Mouse (Mus musculus) intestine, postnatal 0 days (tissue): Measurements from ENCODE around the gene Bcl2l15. TPM values are rescaled to one million over a fixed set of nuclear protein-coding genes. Genes with fewer than 3 reads are reported as not detected.
"Not testable (repeated sequence)": the region's sequence is repeated elsewhere in the genome, so short reads cannot be mapped to it uniquely, and the experiment has no call there.

Experiments used
- ATAC-seq: fragments of 200-750 bp; cut with Nextera tagmentation; 2 replicates; pipeline ENCODE4 v1.8.0; 2017; ENCODE audit warnings: mild to moderate bottlenecking, moderate TSS enrichment, moderate library complexity
- H3K27ac ChIP-seq: fragments of 300-500 bp; sonication (generic); 2 replicates; pipeline ENCODE4 v1.5.1; 2014; ENCODE audit warnings: mild to moderate bottlenecking, low read depth, low read length, moderate library complexity
- H3K27me3 ChIP-seq: fragments of 300-500 bp; sonication (generic); replicated peaks from 2 replicates; pipeline ENCODE4 v1.6.1; 2014; ENCODE audit warnings: low read length, mixed read lengths; ENCODE audit not compliant: control insufficient read depth, insufficient read depth
- H3K36me3 ChIP-seq: fragments of 300-500 bp; sonication (generic); 2 replicates; pipeline ENCODE4 v1.6.1; 2014; ENCODE audit warnings: mild to moderate bottlenecking, moderate library complexity; ENCODE audit not compliant: control insufficient read depth, insufficient read depth
- H3K4me1 ChIP-seq: fragments of 300-500 bp; sonication (generic); replicated peaks from 2 replicates; pipeline ENCODE4 v1.6.1; 2014; ENCODE audit warnings: antibody characterized with exemption, low read length, mixed read lengths; ENCODE audit not compliant: control insufficient read depth, insufficient read depth
- H3K4me2 ChIP-seq: fragments of 300-500 bp; sonication (generic); replicated peaks from 2 replicates; pipeline ENCODE4 v1.6.1; 2014; ENCODE audit warnings: low read depth, mild to moderate bottlenecking, moderate library complexity
- H3K4me3 ChIP-seq: fragments of 300-500 bp; sonication (generic); 2 replicates; pipeline ENCODE4 v1.5.1; 2014; ENCODE audit warnings: low read depth, low read length
- H3K9ac ChIP-seq: fragments of 300-500 bp; sonication (generic); 2 replicates; pipeline ENCODE4 v1.6.1; 2014; ENCODE audit warnings: mild to moderate bottlenecking, low read depth, low read length
- H3K9me3 ChIP-seq: fragments of 300-500 bp; sonication (generic); 2 replicates; pipeline ENCODE4 v1.6.1; 2016; ENCODE audit warnings: mixed run types; ENCODE audit not compliant: control insufficient read depth
- CTCF ChIP-seq: sonication (generic); IDR thresholded peaks from 2 replicates; pipeline ENCODE4 v1.5.1; 2016; ENCODE audit warnings: low read depth, mild to moderate bottlenecking, control low read depth, antibody characterized with exemption, moderate library complexity
- WGBS: fragments of 180-500 bp; shearing (Covaris S2); extraction: QIAGEN DNeasy Blood & Tissue Kit; methylation state at CpG from one replicate; pipeline ENCODE4 v1.1.7; 2014; 5-methylcytosine and 5-hydroxymethylcytosine counted together
- polyA plus RNA-seq: library from polyadenylated mRNA; unstranded; fragments of >200 nt; fragmentation: Nextera tagmentation; extraction: Ambion mirVana; gene quantifications from 2 replicates; pipeline ENCODE4 v1.2.1, GENCODE M21; 2015

The Bcl2l15 gene
- polyA plus RNA-seq, 1 experiment from 2014 or later: 27.1 TPM

GRCm38 (mm10) chr3:103791230-103792110 is 40.9 kb upstream of the Bcl2l15 start, which contains the start of gene Hipk1:
Gene Hipk1 (minus strand): TSS chr3:103791563.
- Histone ChIP-seq H3K9ac (peak within 1 kb of the TSS; percentile 87), H3K4me3 (peak within 1 kb of the TSS; percentile 82), H3K4me1 (peaks cover 4% of the 10 kb centered on the region), H3K27ac (peak within 1 kb of the TSS; percentile 86), H3K9me3 (no peaks in the 10 kb centered on the region), H3K27me3 (no peaks in the 10 kb centered on the region), H3K4me2 (peak within 1 kb of the TSS; percentile 76), H3K36me3 (no peaks in the 10 kb centered on the region)
- WGBS: 11% methylated on average over 42 of the region's 49 CpGs
- peak; percentile 26; the same call in 1 of the 2 replicates for TF ChIP-seq CTCF
- ATAC-seq: peak; percentile 97

GRCm38 (mm10) chr3:103792111-103792406 is 40.3 kb upstream of the Bcl2l15 start:
- Histone ChIP-seq H3K4me2 (peak overlapping the region; percentile 76; the same call in 1 of the 2 replicates), H3K27ac (0 out of 2 replicates have a peak overlapping the region, but pooled peaks have one; percentile 8)
- not testable (repeated sequence) for H3K9ac ChIP-seq, H3K4me1 ChIP-seq, ATAC-seq, H3K36me3 ChIP-seq, H3K9me3 ChIP-seq, H3K27me3 ChIP-seq, H3K4me3 ChIP-seq
- WGBS: 84% methylated on average over 5 of the region's 5 CpGs

- WGBS: 73% methylated on average over 1 of the region's 1 CpGs
- no peak for TF ChIP-seq CTCF
- Histone ChIP-seq H3K36me3 (no peaks in the 10 kb centered on the region), H3K4me3 (no peak overlapping the region), H3K4me1 (peaks cover 4% of the 10 kb centered on the region), H3K27me3 (no peaks in the 10 kb centered on the region), H3K9ac (no peak overlapping the region), H3K27ac (no peak overlapping the region), H3K9me3 (no peaks in the 10 kb centered on the region), H3K4me2 (no peak overlapping the region)
- ATAC-seq: no peak
Observed at GRCm38 (mm10) chr3:103792566-103792965, 39.8 kb upstream of the Bcl2l15 start.

- WGBS: 51% methylated on average over 2 of the region's 2 CpGs
- no peak for ATAC-seq
- H3K9me3 ChIP-seq: no peaks in the 10 kb centered on the region
Observed at GRCm38 (mm10) chr3:103796389-103796788, 36.0 kb upstream of the Bcl2l15 start.

GRCm38 (mm10) chr3:103799507-103799906 is 32.9 kb upstream of the Bcl2l15 start:
- Histone ChIP-seq H3K4me2 (no peak overlapping the region), H3K9me3 (no peaks in the 10 kb centered on the region), H3K27ac (no peak overlapping the region), H3K4me1 (0 out of 2 replicates have a peak, but pooled peaks cover 2% of the 10 kb centered on the region), H3K9ac (no peak overlapping the region), H3K36me3 (peaks cover 14% of the 10 kb centered on the region), H3K4me3 (no peak overlapping the region), H3K27me3 (no peaks in the 10 kb centered on the region)
- TF ChIP-seq CTCF: no peak
- WGBS: 63% methylated on average over 2 of the region's 2 CpGs
- no peak for ATAC-seq

More at GRCm38 (mm10) chr3:103796389-103796788, 36.0 kb upstream of the Bcl2l15 start:
- H3K4me3 ChIP-seq: no peak overlapping the region
- H3K36me3 ChIP-seq: no peaks in the 10 kb centered on the region
- peaks cover 4% of the 10 kb centered on the region; the same call in 1 of the 2 replicates for H3K4me1 ChIP-seq
- H3K27me3 ChIP-seq: no peaks in the 10 kb centered on the region
- H3K9ac ChIP-seq: no peak overlapping the region
- H3K27ac ChIP-seq: no peak overlapping the region
- no peak for TF ChIP-seq CTCF
- H3K4me2 ChIP-seq: no peak overlapping the region

GRCm38 (mm10) chr3:103801631-103802531 is 30.5 kb upstream of the Bcl2l15 start:
- Histone ChIP-seq H3K4me3 (no peak overlapping the region), H3K4me1 (0 out of 2 replicates have a peak, but pooled peaks cover 2% of the 10 kb centered on the region), H3K4me2 (no peak overlapping the region), H3K27ac (peak overlapping the region; percentile 75), H3K9ac (no peak overlapping the region), H3K36me3 (peaks cover 18% of the 10 kb centered on the region), H3K27me3 (no peaks in the 10 kb centered on the region), H3K9me3 (no peaks in the 10 kb centered on the region)
- WGBS: 31% methylated on average over 10 of the region's 10 CpGs
- peak; percentile 96 for ATAC-seq
- no peak for TF ChIP-seq CTCF
